Mouse (Mus musculus): ENCODE data around the gene Arhgap22. TPM values are rescaled to one million over a fixed set of nuclear protein-coding genes. Genes with fewer than 3 reads are reported as not detected.

The Arhgap22 gene
- polyA plus RNA-seq, 1 experiment: 9.0 TPM

DNA sequence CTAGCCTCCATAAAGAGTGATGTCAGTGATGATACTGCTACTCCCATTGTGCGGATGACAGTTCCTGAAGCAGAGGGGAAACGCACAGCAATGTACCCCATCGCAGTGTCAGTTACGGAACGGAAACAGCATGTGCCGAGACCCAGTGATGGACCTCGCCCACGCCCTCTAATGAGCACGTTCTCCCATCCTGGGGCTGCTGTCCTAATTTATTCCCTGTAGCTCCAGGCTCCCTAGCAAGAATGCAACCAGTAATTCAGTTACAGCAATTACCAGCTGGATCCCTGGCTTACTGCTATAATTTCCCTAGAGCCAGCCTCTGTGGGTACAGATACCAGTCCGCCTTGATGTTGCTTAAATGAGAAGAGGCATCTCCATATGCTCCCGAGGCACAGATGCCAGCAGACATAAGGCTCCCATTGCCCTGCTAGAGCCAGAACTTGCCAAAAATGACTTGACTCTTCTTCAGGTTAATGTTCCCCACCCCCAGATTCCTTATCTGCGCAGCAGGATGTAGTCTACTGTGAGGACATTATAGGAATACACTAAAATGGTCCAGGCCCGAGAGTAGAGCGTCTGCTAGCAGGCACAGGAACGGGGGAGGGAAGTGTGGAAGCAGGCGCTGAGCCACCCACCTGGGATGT is 83.0 kb downstream of the Arhgap22 start:
- DNase-seq: no peak
- no peaks in the 10 kb centered on the region for H3K36me3 ChIP-seq (ENCODE audit: control insufficient read depth, insufficient read depth, low read length)
- H3K27ac ChIP-seq (ENCODE audit: insufficient read depth, low read depth, low read length): no peak overlapping the region
- no peaks in the 10 kb centered on the region for H3K4me1 ChIP-seq (ENCODE audit: control insufficient read depth, insufficient read depth, low read length)
- WGBS: 85% methylated on average over 16 of the region's 16 CpGs
- H3K27me3 ChIP-seq (replicated peaks; ENCODE audit: control insufficient read depth, insufficient read depth, low read length): no peaks in the 10 kb centered on the region; the same call in 1 of the 2 replicates
- no peak for TF ChIP-seq POLR2A (IDR thresholded peaks at IDR 0.05; ENCODE audit: low read depth, low read length)
- no peak for TF ChIP-seq CTCF (conservative IDR thresholded peaks at IDR 0.05; ENCODE audit: insufficient read depth, insufficient read length, low read depth, low read length)
- no peak overlapping the region for H3K4me3 ChIP-seq (ENCODE audit: insufficient read depth, low read depth, low read length)

DNA sequence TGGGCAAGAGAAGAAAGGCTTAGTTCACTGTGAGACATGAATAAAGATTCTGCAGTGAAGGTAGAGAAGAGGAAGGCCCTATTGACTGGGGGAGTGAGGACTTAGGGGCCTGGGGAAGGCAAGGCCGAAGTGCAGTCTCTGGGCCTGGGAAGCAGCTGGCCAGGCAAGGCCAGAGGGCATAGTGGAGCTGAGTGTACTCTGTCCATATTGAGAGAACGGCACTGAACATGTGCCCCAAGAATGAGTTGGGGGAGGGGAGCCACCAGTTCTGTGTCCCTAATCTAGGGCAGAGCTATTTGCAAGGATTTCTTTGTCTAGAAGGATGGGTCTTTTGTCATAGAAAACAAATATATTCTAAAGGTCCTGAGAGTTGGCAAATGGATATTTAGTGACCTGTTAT is 86.8 kb downstream of the Arhgap22 start:
- H3K4me3 ChIP-seq (ENCODE audit: insufficient read depth, low read depth, low read length): no peak overlapping the region
- no peaks in the 10 kb centered on the region; the same call in 1 of the 2 replicates for H3K27me3 ChIP-seq (replicated peaks; ENCODE audit: control insufficient read depth, insufficient read depth, low read length)
- H3K36me3 ChIP-seq (ENCODE audit: control insufficient read depth, insufficient read depth, low read length): no peaks in the 10 kb centered on the region
- WGBS: 62% methylated on average over 2 of the region's 2 CpGs
- TF ChIP-seq POLR2A (IDR thresholded peaks at IDR 0.05; ENCODE audit: low read depth, low read length): no peak
- no peak for TF ChIP-seq CTCF (conservative IDR thresholded peaks at IDR 0.05; ENCODE audit: insufficient read depth, insufficient read length, low read depth, low read length)
- no peak overlapping the region for H3K27ac ChIP-seq (ENCODE audit: insufficient read depth, low read depth, low read length)
- peak; percentile 35 for DNase-seq
- H3K4me1 ChIP-seq (ENCODE audit: control insufficient read depth, insufficient read depth, low read length): no peaks in the 10 kb centered on the region

DNA sequence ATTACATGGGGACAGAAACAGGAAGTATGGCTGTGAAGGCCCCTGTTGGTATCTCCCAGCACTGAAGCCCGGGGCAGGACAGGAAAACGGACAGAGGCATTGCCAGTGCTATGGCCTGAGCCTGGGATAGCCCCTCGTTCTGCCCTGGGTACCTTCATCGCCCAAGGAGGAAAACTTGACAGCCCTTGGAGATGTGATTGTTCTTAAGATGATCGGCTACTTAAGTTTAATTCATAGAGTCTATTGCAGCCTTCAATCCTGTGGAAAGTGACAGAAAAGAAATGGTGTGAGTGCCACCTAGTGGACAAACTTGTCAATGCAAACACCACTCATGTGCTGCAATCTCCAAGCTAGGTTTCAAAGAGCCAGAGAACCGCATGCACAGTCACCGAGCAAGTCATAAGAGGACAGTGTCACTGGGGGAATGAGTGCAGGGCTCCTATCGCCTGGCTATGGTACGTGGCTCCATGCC is 89.6 kb downstream of the Arhgap22 start:
- H3K27me3 ChIP-seq (replicated peaks; ENCODE audit: control insufficient read depth, insufficient read depth, low read length): no peaks in the 10 kb centered on the region; the same call in 1 of the 2 replicates
- no peak overlapping the region for H3K27ac ChIP-seq (ENCODE audit: insufficient read depth, low read depth, low read length)
- H3K36me3 ChIP-seq (ENCODE audit: control insufficient read depth, insufficient read depth, low read length): no peaks in the 10 kb centered on the region
- WGBS: 23% methylated on average over 9 of the region's 9 CpGs
- H3K4me3 ChIP-seq (ENCODE audit: insufficient read depth, low read depth, low read length): no peak overlapping the region
- no peaks in the 10 kb centered on the region for H3K4me1 ChIP-seq (ENCODE audit: control insufficient read depth, insufficient read depth, low read length)
- TF ChIP-seq POLR2A (IDR thresholded peaks at IDR 0.05; ENCODE audit: low read depth, low read length): no peak
- TF ChIP-seq CTCF (conservative IDR thresholded peaks at IDR 0.05; ENCODE audit: insufficient read depth, insufficient read length, low read depth, low read length): peak; percentile 66
- DNase-seq: peak; percentile 77

DNA sequence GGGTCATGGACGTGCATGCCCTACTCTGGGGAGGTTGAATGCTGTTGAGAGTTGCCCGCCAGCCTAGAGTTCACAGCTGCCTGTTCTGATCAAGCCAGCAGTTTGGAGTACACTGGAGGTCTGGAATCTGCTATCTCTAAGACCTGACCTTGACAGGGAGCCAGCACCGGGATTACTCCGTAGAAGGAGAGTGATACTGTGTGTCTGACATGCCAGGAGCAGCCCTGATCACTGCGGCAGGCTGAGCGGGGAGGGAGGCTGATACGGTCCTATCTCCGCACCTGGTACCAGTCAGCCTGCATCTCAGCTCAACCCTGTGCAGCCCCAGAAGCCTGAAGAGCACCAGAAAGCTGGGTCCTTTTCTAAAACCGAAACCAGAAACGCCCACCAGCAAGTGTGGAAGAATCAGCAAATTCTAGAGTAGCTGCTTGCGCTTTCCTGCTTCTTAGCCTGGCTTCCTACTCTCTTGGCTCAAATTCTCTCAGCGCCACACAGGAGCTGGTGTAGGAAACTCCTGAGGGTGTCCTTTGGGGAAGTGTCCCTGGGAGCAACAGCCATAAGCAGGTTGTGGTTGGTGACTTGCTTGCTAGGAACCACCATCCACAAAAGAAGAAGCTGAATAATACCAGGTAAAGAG is 91.9 kb downstream of the Arhgap22 start:
- 78% methylated on average over 12 of the region's 12 CpGs for WGBS
- TF ChIP-seq POLR2A (IDR thresholded peaks at IDR 0.05; ENCODE audit: low read depth, low read length): no peak
- TF ChIP-seq CTCF (conservative IDR thresholded peaks at IDR 0.05; ENCODE audit: insufficient read depth, insufficient read length, low read depth, low read length): no peak
- no peak for DNase-seq
- no peaks in the 10 kb centered on the region for H3K4me1 ChIP-seq (ENCODE audit: control insufficient read depth, insufficient read depth, low read length)
- no peaks in the 10 kb centered on the region for H3K36me3 ChIP-seq (ENCODE audit: control insufficient read depth, insufficient read depth, low read length)
- no peak overlapping the region for H3K4me3 ChIP-seq (ENCODE audit: insufficient read depth, low read depth, low read length)
- no peak overlapping the region for H3K27ac ChIP-seq (ENCODE audit: insufficient read depth, low read depth, low read length)
- no peaks in the 10 kb centered on the region for H3K27me3 ChIP-seq (replicated peaks; ENCODE audit: control insufficient read depth, insufficient read depth, low read length)

DNA sequence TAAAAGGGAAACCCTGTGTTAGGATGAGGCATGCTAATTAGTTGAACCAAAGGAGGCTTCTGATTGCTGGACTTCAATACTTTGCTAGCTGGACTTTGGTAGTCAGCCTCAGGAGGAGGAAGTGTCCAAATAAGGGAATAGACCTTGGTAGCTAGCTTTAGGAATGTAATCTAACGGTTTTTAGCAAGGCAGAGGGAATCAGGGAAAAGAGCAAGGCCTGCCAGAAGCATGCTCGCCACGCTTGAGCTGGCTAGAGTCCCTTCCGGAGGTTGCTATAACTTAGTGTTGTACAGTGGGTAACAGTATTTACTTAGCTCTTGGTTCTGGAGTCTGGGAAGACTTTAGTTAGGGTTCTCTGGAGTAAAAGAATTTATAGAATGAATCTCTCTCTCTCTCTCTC is 96.9 kb downstream of the Arhgap22 start:
- H3K4me1 ChIP-seq (ENCODE audit: control insufficient read depth, insufficient read depth, low read length): no peaks in the 10 kb centered on the region
- peak; percentile 57 for DNase-seq
- 17% methylated on average over 4 of the region's 4 CpGs for WGBS
- H3K36me3 ChIP-seq (ENCODE audit: control insufficient read depth, insufficient read depth, low read length): no peaks in the 10 kb centered on the region
- TF ChIP-seq CTCF (conservative IDR thresholded peaks at IDR 0.05; ENCODE audit: insufficient read depth, insufficient read length, low read depth, low read length) (no peak), POLR2A (IDR thresholded peaks at IDR 0.05; ENCODE audit: low read depth, low read length) (no peak)
- no peak overlapping the region for H3K4me3 ChIP-seq (ENCODE audit: insufficient read depth, low read depth, low read length)
- no peak overlapping the region for H3K27ac ChIP-seq (ENCODE audit: insufficient read depth, low read depth, low read length)
- H3K27me3 ChIP-seq (replicated peaks; ENCODE audit: control insufficient read depth, insufficient read depth, low read length): no peaks in the 10 kb centered on the region

DNA sequence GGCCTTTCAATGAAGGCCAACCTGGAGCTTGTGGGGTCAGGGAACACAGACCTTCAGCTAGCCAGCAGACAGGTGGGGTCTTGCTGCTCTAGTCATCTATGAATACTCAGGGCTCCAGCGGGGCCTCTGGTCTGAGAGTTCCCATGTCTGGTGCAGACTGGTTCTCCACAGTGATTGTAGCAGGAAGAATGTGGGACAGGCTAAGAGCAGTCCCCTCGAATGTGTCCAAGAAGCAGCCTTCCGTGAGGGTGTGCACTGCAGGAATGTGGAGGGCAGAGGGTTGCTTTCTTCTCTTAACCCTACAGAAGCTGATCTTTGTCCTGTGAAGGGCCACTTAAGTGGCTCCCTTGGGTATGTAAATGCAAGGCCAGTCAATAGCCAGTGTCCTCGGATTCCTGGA is 98.5 kb downstream of the Arhgap22 start:
- no peaks in the 10 kb centered on the region for H3K4me1 ChIP-seq (ENCODE audit: control insufficient read depth, insufficient read depth, low read length)
- DNase-seq: no peak
- 34% methylated on average over 4 of the region's 4 CpGs for WGBS
- TF ChIP-seq CTCF (conservative IDR thresholded peaks at IDR 0.05; ENCODE audit: insufficient read depth, insufficient read length, low read depth, low read length) (no peak), POLR2A (IDR thresholded peaks at IDR 0.05; ENCODE audit: low read depth, low read length) (no peak)
- no peak overlapping the region for H3K27ac ChIP-seq (ENCODE audit: insufficient read depth, low read depth, low read length)
- no peaks in the 10 kb centered on the region for H3K27me3 ChIP-seq (replicated peaks; ENCODE audit: control insufficient read depth, insufficient read depth, low read length)
- no peaks in the 10 kb centered on the region for H3K36me3 ChIP-seq (ENCODE audit: control insufficient read depth, insufficient read depth, low read length)
- H3K4me3 ChIP-seq (ENCODE audit: insufficient read depth, low read depth, low read length): no peak overlapping the region

DNA sequence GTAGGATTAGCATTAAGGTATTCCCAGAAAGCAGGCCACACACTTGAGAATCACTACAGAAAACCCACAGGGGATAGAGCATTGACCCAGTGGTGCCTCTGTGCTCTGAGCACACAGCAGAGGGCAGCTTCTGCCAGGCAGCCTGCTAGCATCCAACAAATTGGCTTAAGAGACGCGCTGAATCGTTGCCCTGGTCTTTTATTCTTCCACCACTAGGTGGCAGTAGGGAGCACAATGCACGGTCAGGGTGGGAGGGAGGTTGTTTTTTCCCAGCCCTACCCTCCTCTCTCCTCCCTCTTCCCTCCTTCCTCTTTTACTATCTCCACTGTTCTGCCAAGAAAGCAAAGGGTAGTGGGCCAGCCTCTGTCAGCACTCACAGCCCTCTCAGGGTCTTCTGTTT is 99.8 kb downstream of the Arhgap22 start:
- peak; percentile 75 for DNase-seq
- no peak overlapping the region for H3K27ac ChIP-seq (ENCODE audit: insufficient read depth, low read depth, low read length)
- no peaks in the 10 kb centered on the region for H3K36me3 ChIP-seq (ENCODE audit: control insufficient read depth, insufficient read depth, low read length)
- H3K4me3 ChIP-seq (ENCODE audit: insufficient read depth, low read depth, low read length): no peak overlapping the region
- TF ChIP-seq CTCF (conservative IDR thresholded peaks at IDR 0.05; ENCODE audit: insufficient read depth, insufficient read length, low read depth, low read length): peak; percentile 95
- no peak for TF ChIP-seq POLR2A (IDR thresholded peaks at IDR 0.05; ENCODE audit: low read depth, low read length)
- 5% methylated on average over 4 of the region's 4 CpGs for WGBS
- H3K27me3 ChIP-seq (replicated peaks; ENCODE audit: control insufficient read depth, insufficient read depth, low read length): no peaks in the 10 kb centered on the region
- no peaks in the 10 kb centered on the region for H3K4me1 ChIP-seq (ENCODE audit: control insufficient read depth, insufficient read depth, low read length)
